In genomic region chr2:70816016-70816415, GRCm38 (mm10) we compare ENCODE assay signal across 26 mouse cellular contexts.
"Had no signal": no experiment of that assay in that cellular context is flagged by ENCODE, and none has a peak within 500 bp of the region (broad histone marks: within the 10 kb centered on the region; RNA-seq: fewer than 3 reads in every experiment).

No protein-coding gene starts in this region.

- H3K4me1 ChIP-seq: hindbrain, embryonic 15.5 days had no signal

- ATAC-seq: hindbrain, postnatal 0 days; intestine, embryonic 16.5 days; liver, embryonic 12.5 days had no signal

- H3K4me2 ChIP-seq: heart, embryonic 11.5 days; heart, embryonic 13.5 days; heart, embryonic 15.5 days; hindbrain, embryonic 13.5 days; hindbrain, embryonic 15.5 days; kidney, embryonic 15.5 days; limb, embryonic 13.5 days; limb, embryonic 15.5 days; liver, embryonic 12.5 days had no signal

- H3K9ac ChIP-seq: heart, embryonic 13.5 days; heart, embryonic 15.5 days; hindbrain, embryonic 13.5 days; hindbrain, embryonic 15.5 days; kidney, embryonic 15.5 days; limb, embryonic 13.5 days; limb, embryonic 15.5 days; liver, embryonic 12.5 days had no signal

- H3K27ac ChIP-seq: heart, adult 2 months; heart, embryonic 13.5 days; heart, embryonic 15.5 days; hindbrain, embryonic 13.5 days; hindbrain, embryonic 15.5 days; hindbrain, postnatal 0 days; kidney, embryonic 15.5 days; kidney, postnatal 0 days; limb, embryonic 13.5 days; limb, embryonic 15.5 days; liver, embryonic 12.5 days had no signal

- H3K9me3 ChIP-seq: heart, embryonic 13.5 days; heart, embryonic 15.5 days; hindbrain, embryonic 13.5 days; hindbrain, embryonic 15.5 days; kidney, embryonic 15.5 days; limb, embryonic 13.5 days; limb, embryonic 15.5 days; liver, embryonic 12.5 days had no signal

- H3K36me3 ChIP-seq: heart, embryonic 13.5 days; heart, embryonic 15.5 days; hindbrain, embryonic 13.5 days; hindbrain, embryonic 15.5 days; kidney, embryonic 15.5 days; limb, embryonic 13.5 days; limb, embryonic 15.5 days; liver, embryonic 12.5 days had no signal

- DNase-seq: gastrocnemius, postnatal 14 days; gastrocnemius, postnatal 36 days; heart, adult 11 months; heart, adult 2 months; heart, postnatal 14 days; heart, postnatal 36 days; kidney, adult 11 months; kidney, adult 2 months; kidney, adult 9 months; kidney, postnatal 14 days; kidney, postnatal 36 days; layer of hippocampus, adult 9-11 months; layer of hippocampus, postnatal 36 days; left cerebral cortex, postnatal 4 days had no signal

- H3K4me3 ChIP-seq: heart, adult 2 months; heart, embryonic 13.5 days; heart, embryonic 15.5 days; hindbrain, embryonic 13.5 days; hindbrain, embryonic 15.5 days; kidney, embryonic 15.5 days; limb, embryonic 13.5 days; limb, embryonic 15.5 days; liver, embryonic 12.5 days had no signal

- H3K27me3 ChIP-seq: heart, embryonic 13.5 days; heart, embryonic 15.5 days; hindbrain, embryonic 13.5 days; hindbrain, embryonic 15.5 days; kidney, embryonic 15.5 days; limb, embryonic 13.5 days; limb, embryonic 15.5 days; liver, embryonic 12.5 days had no signal
